Mouse (Mus musculus) layer of hippocampus, postnatal 36 days (tissue): ENCODE results near the gene Wasf2. TPM values are rescaled to one million over a fixed set of nuclear protein-coding genes. Genes with fewer than 3 reads are reported as not detected.

Experiments
- DNase-seq, 2 experiments: peaks; one replicate each; pipeline ENCODE4 v3.0.0; 2022
- microRNA-seq, 2 experiments: library from miRNA; unstranded; fragments of <30 nt; microRNA quantifications; one replicate each; pipeline ENCODE4 v1.2.0; 2021
- total RNA-seq, 2 experiments: library from RNA; stranded (reverse); gene quantifications; 2 replicates each; pipeline ENCODE4 v1.2.3; 2021

Wasf2 gene
- total RNA-seq, 2 experiments from 2014 or later = 28.7 to 32.8 TPM

GRCm38 (mm10) chr4:133240490-133240921 lies 110.2 kb downstream of the Wasf2 start, which contains the start of gene Map3k6:
Gene Map3k6 (plus strand): TSS chr4:133240818.
- DNase-seq = no peak

GRCm38 (mm10) chr4:133240934-133241908 lies 110.9 kb downstream of the Wasf2 start:
- DNase-seq = peak; percentile 87 to 88

GRCm38 (mm10) chr4:133241910-133242309 lies 111.6 kb downstream of the Wasf2 start:
- no peak for DNase-seq

- no peak for DNase-seq
Measured at GRCm38 (mm10) chr4:133242710-133243109, 112.4 kb downstream of the Wasf2 start.

- no peak for DNase-seq
Measured at GRCm38 (mm10) chr4:133243538-133243937, 113.2 kb downstream of the Wasf2 start.

- DNase-seq = no peak
Measured at GRCm38 (mm10) chr4:133244289-133244688, 114.0 kb downstream of the Wasf2 start.

- no peak for DNase-seq
Measured at GRCm38 (mm10) chr4:133247072-133247471, 116.8 kb downstream of the Wasf2 start.

- no peak for DNase-seq
Measured at GRCm38 (mm10) chr4:133247806-133248449, 117.6 kb downstream of the Wasf2 start.

Small RNA genes lying within 50 kb of the gene (microRNA-seq; reads per million reads assigned to microRNA genes)
- gene Mir7017 = 0.90 to 1.1 reads per million in 2 experiments

Other genes starting within 250 kb of the Wasf2 start
- 100 to 1,000 TPM; 102 to 108 TPM for gene Stx12, start 246.0 kb upstream of the Wasf2 start, total RNA-seq
- 10 to 100 TPM; 52.4 to 53.3 TPM for gene Fam76a, start 207.9 kb upstream of the Wasf2 start, total RNA-seq
- gene Fgr, start 156.4 kb upstream of the Wasf2 start, total RNA-seq = under 1 TPM in 1 of 2 experiments, not detected in 1; 0.66 TPM
- 100 to 1,000 TPM; 111 to 113 TPM for gene Ahdc1, start 119.2 kb upstream of the Wasf2 start, total RNA-seq
- gene Cd164l2, start 81.6 kb downstream of the Wasf2 start, total RNA-seq = 1 to 10 TPM; 3.7 to 5.8 TPM
- gene Gpr3, start 82.0 kb downstream of the Wasf2 start, total RNA-seq = 1 to 10 TPM; 6.8 to 7.3 TPM
- 1 to 10 TPM; 3.9 to 5.9 TPM for gene Map3k6, start 110.3 kb downstream of the Wasf2 start, total RNA-seq
- gene Sytl1, start 132.6 kb downstream of the Wasf2 start, total RNA-seq = under 1 TPM; 0.70 to 0.99 TPM
- 10 to 100 TPM; 85.0 to 92.1 TPM for gene Tmem222, start 147.3 kb downstream of the Wasf2 start, total RNA-seq
- 10 to 100 TPM; 78.5 to 78.9 TPM for gene Wdtc1, start 223.0 kb downstream of the Wasf2 start, total RNA-seq
- gene Slc9a1, start 239.2 kb downstream of the Wasf2 start, total RNA-seq = 10 to 100 TPM; 60.1 to 63.9 TPM